Mouse (Mus musculus) ovary, adult 2 months (tissue): ENCODE results near the gene Vinac1. TPM values are rescaled to one million over a fixed set of nuclear protein-coding genes. Genes with fewer than 3 reads are reported as not detected.

Experiments used
- polyA plus RNA-seq: library from polyadenylated mRNA; depleted of rRNA; stranded (reverse); fragments of >200 nt; gene quantifications from 2 replicates; pipeline ENCODE4 v1.2.3, GENCODE M21; 2012; rRNA removed

Vinac1 gene
- polyA plus RNA-seq: 0.26 and 0.28 TPM in 2 replicates

GRCm38 (mm10) chr2:129047811-129048210, at the start of gene Vinac1:
Vinac1 (minus strand) TSS chr2:129048172.

GRCm38 (mm10) chr2:129065437-129066282, 17.7 kb upstream of the Vinac1 start, which contains the start of gene Ttl:
Ttl (plus strand) TSS chr2:129065942.

Other genes with a start within 250 kb of the Vinac1 start
- gene Tmem87b, start 230.1 kb downstream of the Vinac1 start, polyA plus RNA-seq: 14.2 and 15.5 TPM in 2 replicates
- 5.8 and 7.6 TPM in 2 replicates for gene Fbln7, start 185.2 kb downstream of the Vinac1 start, polyA plus RNA-seq
- gene Zc3h8, start 104.1 kb downstream of the Vinac1 start, polyA plus RNA-seq: 1.3 and 1.4 TPM in 2 replicates
- gene Zc3h6, start 80.8 kb downstream of the Vinac1 start, polyA plus RNA-seq: 1.5 and 1.6 TPM in 2 replicates
- 6.0 and 6.2 TPM in 2 replicates for gene Gm10762, start 80.4 kb downstream of the Vinac1 start, polyA plus RNA-seq
- 10.4 and 11.3 TPM in 2 replicates for gene Ttl, start 17.8 kb upstream of the Vinac1 start, polyA plus RNA-seq
- gene Polr1b, start 52.8 kb upstream of the Vinac1 start, polyA plus RNA-seq: 25.6 and 30.9 TPM in 2 replicates
- gene Chchd5, start 81.5 kb upstream of the Vinac1 start, polyA plus RNA-seq: 40.4 and 54.3 TPM in 2 replicates
- 18.1 and 23.5 TPM in 2 replicates for gene Slc20a1, start 150.6 kb upstream of the Vinac1 start, polyA plus RNA-seq
- gene Ckap2l, start 249.0 kb upstream of the Vinac1 start, polyA plus RNA-seq: 0.40 and 0.61 TPM in 2 replicates